ENCODE assay signal across 15 mouse cellular contexts in the genomic region with DNA sequence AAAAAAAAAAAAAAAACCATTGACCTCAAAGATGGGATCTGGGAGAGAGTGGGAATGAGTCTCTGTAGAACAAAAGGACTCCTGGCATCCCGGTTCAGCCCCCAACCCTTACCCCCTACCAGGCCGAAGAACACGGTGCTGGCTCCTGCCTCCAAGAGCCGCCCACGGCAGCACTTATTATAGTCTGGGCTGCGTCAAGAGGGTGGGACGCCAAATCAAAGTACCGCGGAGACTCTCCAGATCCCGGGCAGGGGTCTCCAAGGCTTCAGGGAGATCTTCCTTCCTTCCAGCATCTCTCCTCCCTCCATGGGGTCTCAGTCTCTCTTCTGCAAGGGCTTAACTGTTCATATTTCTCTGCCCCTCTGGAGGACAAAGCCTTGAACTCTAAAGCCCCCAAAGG. TPM values are rescaled to one million over a fixed set of nuclear protein-coding genes. Genes with fewer than 3 reads are reported as not detected.
DNase-seq lines count a peak whose midpoint lies in the region; ATAC-seq and TF ChIP-seq lines count a peak whose summit lies in the region.
"Had no signal": no experiment of that assay in that cellular context is flagged by ENCODE, and none has a peak within 500 bp of the region (broad histone marks: within the 10 kb centered on the region; RNA-seq: fewer than 3 reads in every experiment).

No protein-coding gene starts in this region.

- no peaks in the 10 kb centered on the region for H3K9me3 ChIP-seq in liver, embryonic 11.5 days (ENCODE audit: control insufficient read depth, low read length)
- no peaks in the 10 kb centered on the region for H3K9me3 ChIP-seq in liver, postnatal 0 days (ENCODE audit: low read length)
- H3K9me3 ChIP-seq in forebrain, embryonic 13.5 days (replicated peaks), result no peaks in the 10 kb centered on the region
- H3K9me3 ChIP-seq in midbrain, embryonic 11.5 days (ENCODE audit: control insufficient read depth, low read length), result no peaks in the 10 kb centered on the region
- H3K9me3 ChIP-seq: limb, embryonic 13.5 days had no signal

- H3K9ac ChIP-seq in liver, embryonic 11.5 days (ENCODE audit: low read depth, low read length), result no peak overlapping the region
- no peak overlapping the region; the same call in 1 of the 2 replicates for H3K9ac ChIP-seq in liver, postnatal 0 days (replicated peaks)
- H3K9ac ChIP-seq in forebrain, embryonic 13.5 days, result peak overlapping the region; percentile 55
- no peak overlapping the region for H3K9ac ChIP-seq in midbrain, embryonic 11.5 days (ENCODE audit: low read length)
- H3K9ac ChIP-seq: limb, embryonic 13.5 days had no signal

- no peak for TF ChIP-seq EP300 in liver, postnatal 0 days (IDR thresholded peaks at IDR 0.05; ENCODE audit: low read depth)

- H3K4me3 ChIP-seq in liver, embryonic 11.5 days (ENCODE audit: low read depth, low read length), result peak overlapping the region; percentile 56; the same call in 1 of the 2 replicates
- no peak overlapping the region for H3K4me3 ChIP-seq in liver, postnatal 0 days (ENCODE audit: low read depth, low read length)
- peak overlapping the region; percentile 67 for H3K4me3 ChIP-seq in forebrain, embryonic 13.5 days
- no peak overlapping the region for H3K4me3 ChIP-seq in midbrain, embryonic 11.5 days (ENCODE audit: low read depth, low read length)
- H3K4me3 ChIP-seq: myocyte had no signal

- no peak for TF ChIP-seq CTCF in liver, postnatal 0 days (IDR thresholded peaks at IDR 0.05; ENCODE audit: low read depth)

- DNase-seq in liver, embryonic 11.5 days (ENCODE audit: low spot score), result no peak
- DNase-seq in liver, postnatal 0 days, result no peak
- DNase-seq in midbrain, embryonic 11.5 days (ENCODE audit: low spot score, missing footprints), result peak; percentile 81
- DNase-seq in right cerebral cortex, postnatal 14 days, result peak; percentile 58
- DNase-seq in retina, embryonic 14.5 days (ENCODE audit: low spot score), result no peak
- no peak for DNase-seq in adrenal gland, postnatal 10 days
- DNase-seq in adrenal gland, postnatal 14 days, result no peak
- DNase-seq: adrenal gland, adult 2 months; heart, postnatal 14 days; kidney, adult 8-10 months; lung, postnatal 14 days had no signal

- H3K4me1 ChIP-seq in liver, embryonic 11.5 days (replicated peaks; ENCODE audit: control insufficient read depth, insufficient read depth, low read length), result peaks cover 29% of the 10 kb centered on the region
- peaks cover 33% of the 10 kb centered on the region for H3K4me1 ChIP-seq in liver, postnatal 0 days (ENCODE audit: insufficient read depth)
- H3K4me1 ChIP-seq in forebrain, embryonic 13.5 days, result peaks cover 42% of the 10 kb centered on the region
- peaks cover 32% of the 10 kb centered on the region for H3K4me1 ChIP-seq in midbrain, embryonic 11.5 days (ENCODE audit: control insufficient read depth, insufficient read depth, low read length)

- H3K27ac ChIP-seq in liver, embryonic 11.5 days (ENCODE audit: low read depth, low read length), result no peak overlapping the region
- H3K27ac ChIP-seq in liver, postnatal 0 days (ENCODE audit: low read depth), result no peak overlapping the region
- peak overlapping the region; percentile 59 for H3K27ac ChIP-seq in forebrain, embryonic 13.5 days
- H3K27ac ChIP-seq in midbrain, embryonic 11.5 days (ENCODE audit: low read depth, low read length), result no peak overlapping the region; the same call in 1 of the 2 replicates
- H3K27ac ChIP-seq: limb, embryonic 13.5 days; stomach, postnatal 0 days had no signal

- H3K36me3 ChIP-seq in liver, embryonic 11.5 days (ENCODE audit: control insufficient read depth, insufficient read depth, low read length), result no peaks in the 10 kb centered on the region
- no peaks in the 10 kb centered on the region for H3K36me3 ChIP-seq in liver, postnatal 0 days (replicated peaks; ENCODE audit: insufficient read depth, low read length)
- no peaks in the 10 kb centered on the region for H3K36me3 ChIP-seq in forebrain, embryonic 13.5 days (ENCODE audit: poor library complexity, severe bottlenecking)
- no peaks in the 10 kb centered on the region for H3K36me3 ChIP-seq in midbrain, embryonic 11.5 days (ENCODE audit: control insufficient read depth, insufficient read depth, low read length)
- H3K36me3 ChIP-seq: limb, embryonic 13.5 days had no signal

- H3K4me2 ChIP-seq in liver, embryonic 11.5 days, result no peak overlapping the region
- H3K4me2 ChIP-seq in liver, postnatal 0 days (ENCODE audit: low read depth, low read length), result no peak overlapping the region
- H3K4me2 ChIP-seq in forebrain, embryonic 13.5 days, result peak overlapping the region; percentile 99
- 0 out of 2 replicates have a peak overlapping the region, but pooled peaks have one; percentile 10 for H3K4me2 ChIP-seq in midbrain, embryonic 11.5 days

- whole genome bisulfite sequencing in liver, embryonic 11.5 days, result 28% methylated on average over 10 of the region's 10 CpGs
- 68% methylated on average over 10 of the region's 10 CpGs for WGBS in liver, postnatal 0 days (ENCODE audit: insufficient replicate concordance)
- WGBS in forebrain, embryonic 13.5 days, result 2% methylated on average over 10 of the region's 10 CpGs
- WGBS in midbrain, embryonic 11.5 days, result 4% methylated on average over 10 of the region's 10 CpGs

- H3K27me3 ChIP-seq in liver, embryonic 11.5 days (replicated peaks; ENCODE audit: control insufficient read depth, insufficient read depth, low read length), result peaks cover 56% of the 10 kb centered on the region
- peaks cover 21% of the 10 kb centered on the region; the same call in 1 of the 2 replicates for H3K27me3 ChIP-seq in liver, postnatal 0 days (ENCODE audit: insufficient read depth, low read length)
- peaks cover 43% of the 10 kb centered on the region for H3K27me3 ChIP-seq in forebrain, embryonic 13.5 days
- H3K27me3 ChIP-seq in midbrain, embryonic 11.5 days (ENCODE audit: control insufficient read depth, insufficient read depth, low read length), result peaks cover 30% of the 10 kb centered on the region

- ATAC-seq in liver, embryonic 11.5 days (replicated peaks; ENCODE audit: low FRiP score), result no peak
- ATAC-seq in liver, postnatal 0 days, result no peak
- ATAC-seq in forebrain, embryonic 13.5 days, result no peak
- ATAC-seq in midbrain, embryonic 11.5 days (ENCODE audit: low FRiP score), result no peak

RNA-seq across cellular contexts. Expression of a gene that starts 2.4 kb away (rescaled TPM):
- polyA plus RNA-seq in liver, embryonic 11.5 days (2014; fragmentation: Nextera tagmentation; extraction: Ambion mirVana), result 2.2 and 2.3 TPM in 2 replicates
- 0.33 and 0.88 TPM in 2 replicates for polyA plus RNA-seq in liver, postnatal 0 days (2015; fragmentation: Nextera tagmentation; extraction: Ambion mirVana)
- polyA plus RNA-seq in forebrain, embryonic 13.5 days (2015; fragmentation: Nextera tagmentation; extraction: Ambion mirVana), result 1.5 and 1.7 TPM in 2 replicates
- 0.66 and 0.89 TPM in 2 replicates for polyA plus RNA-seq in midbrain, embryonic 11.5 days (2014; fragmentation: Nextera tagmentation; extraction: Ambion mirVana)
- 1 to 10 TPM; 5.7 to 6.2 TPM for total RNA-seq in adrenal gland, postnatal 10 days (2021)
- 6.9 and 14.3 TPM in 2 replicates for total RNA-seq in adrenal gland, postnatal 14 days (2021)

RNA-seq across cellular contexts. Expression of a gene that starts 7.5 kb away (rescaled TPM):
- polyA plus RNA-seq in liver, embryonic 11.5 days (2014; fragmentation: Nextera tagmentation; extraction: Ambion mirVana), result 112 and 121 TPM in 2 replicates
- 224 and 230 TPM in 2 replicates for polyA plus RNA-seq in liver, postnatal 0 days (2015; fragmentation: Nextera tagmentation; extraction: Ambion mirVana)
- polyA plus RNA-seq in forebrain, embryonic 13.5 days (2015; fragmentation: Nextera tagmentation; extraction: Ambion mirVana), result 133 and 141 TPM in 2 replicates
- 98.6 and 117 TPM in 2 replicates for polyA plus RNA-seq in midbrain, embryonic 11.5 days (2014; fragmentation: Nextera tagmentation; extraction: Ambion mirVana)
- total RNA-seq in adrenal gland, postnatal 10 days (2021), result 10 to 100 TPM; 81.7 to 94.3 TPM
- 76.3 and 96.5 TPM in 2 replicates for total RNA-seq in adrenal gland, postnatal 14 days (2021)

RNA-seq across cellular contexts. Expression of a gene that starts 14.2 kb away (rescaled TPM):
- polyA plus RNA-seq in liver, embryonic 11.5 days (2014; fragmentation: Nextera tagmentation; extraction: Ambion mirVana), result 1,533 and 1,539 TPM in 2 replicates
- polyA plus RNA-seq in liver, postnatal 0 days (2015; fragmentation: Nextera tagmentation; extraction: Ambion mirVana), result 209 and 225 TPM in 2 replicates
- 2,414 and 2,431 TPM in 2 replicates for polyA plus RNA-seq in forebrain, embryonic 13.5 days (2015; fragmentation: Nextera tagmentation; extraction: Ambion mirVana)
- polyA plus RNA-seq in midbrain, embryonic 11.5 days (2014; fragmentation: Nextera tagmentation; extraction: Ambion mirVana), result 2,818 and 2,848 TPM in 2 replicates
- total RNA-seq in adrenal gland, postnatal 10 days (2021), result 100 to 1,000 TPM; 267 to 302 TPM
- total RNA-seq in adrenal gland, postnatal 14 days (2021), result 242 and 253 TPM in 2 replicates

RNA-seq across cellular contexts. Expression of a gene that starts 17.5 kb away (rescaled TPM):
- 0.38 TPM in 2 replicates for polyA plus RNA-seq in liver, embryonic 11.5 days (2014; fragmentation: Nextera tagmentation; extraction: Ambion mirVana)
- 0.04 and 0.06 TPM in 2 replicates for polyA plus RNA-seq in liver, postnatal 0 days (2015; fragmentation: Nextera tagmentation; extraction: Ambion mirVana)
- 4.0 and 4.5 TPM in 2 replicates for polyA plus RNA-seq in forebrain, embryonic 13.5 days (2015; fragmentation: Nextera tagmentation; extraction: Ambion mirVana)
- 3.2 and 3.7 TPM in 2 replicates for polyA plus RNA-seq in midbrain, embryonic 11.5 days (2014; fragmentation: Nextera tagmentation; extraction: Ambion mirVana)
- 1 to 10 TPM; 6.5 to 6.9 TPM for total RNA-seq in adrenal gland, postnatal 10 days (2021)
- 6.2 and 8.0 TPM in 2 replicates for total RNA-seq in adrenal gland, postnatal 14 days (2021)

RNA-seq across cellular contexts. Expression of a gene that starts 29.5 kb away (rescaled TPM):
- polyA plus RNA-seq in liver, embryonic 11.5 days (2014; fragmentation: Nextera tagmentation; extraction: Ambion mirVana), result not detected in 2 replicates
- not detected in 2 replicates for polyA plus RNA-seq in liver, postnatal 0 days (2015; fragmentation: Nextera tagmentation; extraction: Ambion mirVana)
- 0.06 TPM in 1 of 2 replicates, not detected in the other for polyA plus RNA-seq in forebrain, embryonic 13.5 days (2015; fragmentation: Nextera tagmentation; extraction: Ambion mirVana)
- not detected in 2 replicates for polyA plus RNA-seq in midbrain, embryonic 11.5 days (2014; fragmentation: Nextera tagmentation; extraction: Ambion mirVana)
- under 1 TPM; 0.27 to 0.30 TPM for total RNA-seq in adrenal gland, postnatal 10 days (2021)
- 0.26 and 0.41 TPM in 2 replicates for total RNA-seq in adrenal gland, postnatal 14 days (2021)

Comparison
In these comparisons a context has a peak if more than half of its experiments do, and no peak if none do; other contexts are left out.
1. H3K4me3 ChIP-seq: peak in liver, embryonic 11.5 days (single experiment) and forebrain, embryonic 13.5 days (single experiment); none in liver, postnatal 0 days (single experiment) and midbrain, embryonic 11.5 days (single experiment).
2. DNase-seq: peak in midbrain, embryonic 11.5 days (single experiment) and right cerebral cortex, postnatal 14 days (single experiment); none in liver, embryonic 11.5 days (single experiment), liver, postnatal 0 days (single experiment), retina, embryonic 14.5 days (single experiment), adrenal gland, postnatal 10 days (single experiment) and adrenal gland, postnatal 14 days (single experiment).
3. H3K4me2 ChIP-seq: peak in forebrain, embryonic 13.5 days (single experiment) and midbrain, embryonic 11.5 days (single experiment); none in liver, embryonic 11.5 days (single experiment) and liver, postnatal 0 days (single experiment).